Mouse (Mus musculus): ENCODE data around the gene Gpatch4.

Gpatch4 gene

DNA sequence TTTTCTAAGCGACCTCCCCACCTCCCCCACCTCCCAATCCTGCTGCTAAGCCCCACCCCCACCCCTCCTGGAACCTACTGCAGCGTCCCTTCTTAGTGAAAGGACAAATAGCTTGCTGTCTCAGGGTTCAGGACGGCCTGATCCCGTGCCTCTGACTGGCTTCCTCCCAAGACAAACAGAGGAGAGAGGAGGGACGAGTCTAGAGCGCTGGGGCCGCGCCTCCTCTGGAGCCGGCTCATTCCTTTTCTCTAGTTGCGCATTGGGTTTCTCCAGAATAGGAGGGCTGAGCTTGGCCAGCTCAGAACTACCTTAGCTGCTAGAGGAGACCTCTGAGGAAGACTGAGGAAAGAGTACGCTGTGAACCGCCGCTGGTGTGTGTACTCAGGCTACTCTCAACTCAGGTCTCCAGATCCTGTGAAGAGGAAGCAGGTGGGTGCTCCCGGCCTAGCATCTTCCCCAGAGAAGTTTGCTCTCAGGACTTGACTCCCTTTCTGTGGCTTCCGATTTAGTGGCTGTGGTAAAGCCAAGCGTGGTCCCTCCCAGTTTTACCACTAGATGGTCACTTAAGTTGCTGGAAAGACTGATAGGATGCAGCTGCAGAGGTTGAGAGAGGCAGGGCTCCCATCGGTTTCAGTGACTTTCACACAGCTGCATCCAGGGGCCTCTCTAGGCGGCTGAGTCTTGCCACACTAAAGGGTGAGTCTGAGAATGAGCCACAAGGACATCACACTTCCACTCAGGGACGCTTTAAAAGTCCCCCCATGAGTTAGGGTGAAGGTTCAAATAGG, 12.1 kb upstream of the Gpatch4 start:
- DNase-seq (ENCODE audit: low read depth), result no peak

DNA sequence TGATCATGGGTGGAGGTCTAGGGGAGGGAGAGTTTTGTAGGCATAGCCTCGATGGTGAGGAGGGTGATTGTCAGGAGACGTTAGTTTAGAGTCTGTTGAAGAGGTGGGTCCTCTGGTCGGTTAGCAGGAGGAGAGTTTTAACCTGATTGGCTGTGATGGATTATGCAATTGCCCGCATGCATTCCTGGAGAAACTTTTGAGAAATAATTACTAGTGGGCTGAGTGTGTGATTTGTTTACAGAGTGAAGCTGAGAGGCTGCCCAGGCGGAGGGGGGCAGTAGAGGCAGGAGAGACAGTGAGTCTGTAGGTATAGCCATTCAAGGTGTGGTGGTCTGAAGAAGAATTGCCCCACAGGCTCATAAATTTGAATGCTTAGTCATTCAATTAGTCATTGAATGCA, 9.4 kb upstream of the Gpatch4 start:
- no peak for DNase-seq (ENCODE audit: low read depth)

DNA sequence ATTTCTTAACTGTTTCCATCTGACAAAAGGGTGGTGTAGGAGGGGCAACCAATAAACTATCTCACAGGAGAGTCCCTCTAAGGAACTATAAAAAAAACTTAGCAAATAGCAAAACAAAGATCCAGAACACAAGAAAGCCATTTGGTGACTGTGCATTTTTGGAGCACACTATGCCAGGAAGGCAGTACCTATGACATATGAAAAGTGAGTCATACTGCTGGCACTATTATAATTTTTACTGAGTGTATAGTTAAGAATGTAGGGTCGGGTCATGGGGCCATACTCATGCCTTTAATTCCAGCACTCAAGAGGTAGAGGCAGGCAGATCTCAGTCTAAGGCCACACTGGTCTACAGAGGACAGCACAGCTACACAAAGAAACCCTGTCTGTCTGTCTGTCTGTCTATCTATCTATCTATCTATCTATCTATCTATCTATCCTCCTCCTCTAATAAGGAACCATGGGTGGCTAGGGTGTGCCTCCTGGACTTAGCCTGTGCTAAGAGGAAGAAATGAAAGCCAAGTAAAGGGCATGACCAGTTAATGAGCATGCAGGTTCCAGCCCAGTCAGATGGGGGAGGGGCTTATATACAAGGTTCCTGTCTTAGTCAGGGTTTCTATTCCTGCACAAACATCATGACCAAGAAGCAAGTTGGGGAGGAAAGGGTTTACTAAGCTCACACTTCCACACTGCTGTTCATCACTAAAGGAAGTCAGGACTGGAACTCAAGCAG, 7.2 kb upstream of the Gpatch4 start:
- no peak for DNase-seq (ENCODE audit: low read depth)

DNA sequence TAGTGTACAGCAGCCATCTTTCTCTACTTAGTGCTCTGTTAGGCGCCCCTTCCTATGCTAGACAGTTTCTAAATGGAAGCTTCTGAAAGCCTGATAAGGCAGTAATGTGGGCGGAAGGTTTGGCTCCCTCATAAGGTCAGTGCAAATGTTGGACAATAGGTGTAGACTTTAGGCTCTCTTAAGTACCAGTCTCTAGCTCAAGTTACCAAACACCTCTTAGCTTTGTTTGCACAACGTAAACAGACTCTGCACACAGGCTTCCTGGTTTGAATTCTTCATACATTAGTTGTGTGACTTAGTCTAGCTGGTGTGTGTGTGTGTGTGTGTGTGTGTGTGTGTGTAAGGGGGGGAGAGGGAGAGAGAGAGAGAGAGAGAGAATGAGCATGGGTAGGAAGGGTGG, 6.6 kb downstream of the Gpatch4 start:
- no peak for DNase-seq (ENCODE audit: low read depth)

DNA sequence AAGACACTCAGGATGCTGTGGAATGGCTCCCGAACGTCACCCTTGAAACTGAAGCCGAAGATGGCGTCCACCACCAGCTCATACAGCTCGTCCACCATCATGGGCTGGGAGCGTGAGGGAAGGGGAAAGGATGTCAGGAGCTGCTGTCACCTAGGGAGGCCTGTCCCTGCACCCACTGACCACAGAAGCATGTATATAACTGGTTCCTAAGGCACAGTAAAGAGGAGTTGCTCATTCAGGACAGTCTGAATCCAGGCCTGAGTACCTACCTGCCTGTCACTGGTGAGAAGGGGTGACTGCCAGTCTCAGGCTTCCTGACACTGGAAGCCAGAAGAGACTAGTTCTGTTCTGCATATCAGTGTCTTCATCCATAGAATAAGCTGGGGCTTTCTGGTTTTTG, 14.1 kb downstream of the Gpatch4 start:
- no peak for DNase-seq (ENCODE audit: low read depth)

DNA sequence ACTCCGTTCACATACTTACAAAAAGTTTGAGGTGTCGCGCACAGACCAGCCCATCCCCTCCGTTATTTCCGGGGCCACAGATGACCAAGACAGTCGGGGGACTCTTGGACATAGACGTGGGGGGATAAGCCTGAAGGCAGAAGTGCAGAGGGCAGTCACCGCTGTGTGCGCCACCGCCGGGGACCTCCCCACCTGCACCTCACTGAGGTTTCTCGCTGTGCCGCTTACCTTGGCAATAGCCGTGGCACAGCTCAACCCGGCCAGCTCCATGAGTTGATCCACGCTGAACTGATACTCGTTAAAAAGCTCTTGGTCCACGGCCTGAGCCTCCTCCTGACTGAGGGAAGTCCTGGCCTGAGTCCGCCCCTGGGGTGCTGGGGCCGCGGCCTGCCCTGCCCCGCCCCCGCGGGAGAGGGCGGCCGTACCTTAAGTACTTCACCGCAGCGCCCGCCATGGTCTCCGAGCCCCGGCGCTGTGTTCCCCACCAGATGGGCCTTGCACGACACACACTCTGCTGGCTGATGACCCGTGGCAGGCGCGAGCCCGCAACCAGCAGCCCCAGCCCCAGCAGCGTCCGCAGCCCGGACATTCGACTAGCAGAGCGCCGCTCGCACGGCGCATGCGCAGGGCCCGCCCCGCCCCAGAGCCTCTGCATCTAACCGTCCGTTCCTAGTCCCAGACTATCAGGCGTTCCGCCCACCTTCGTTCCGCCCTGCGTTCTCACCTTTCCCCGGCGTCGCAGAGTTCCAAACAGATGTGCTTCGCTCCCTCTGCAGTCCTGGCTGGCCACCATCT, 15.2 kb downstream of the Gpatch4 start, which contains the start of gene Naxe:
Naxe (minus strand) TSS at position 594 of the 795 bp plus-strand sequence.
- DNase-seq (ENCODE audit: low read depth), result peak; percentile 93

DNA sequence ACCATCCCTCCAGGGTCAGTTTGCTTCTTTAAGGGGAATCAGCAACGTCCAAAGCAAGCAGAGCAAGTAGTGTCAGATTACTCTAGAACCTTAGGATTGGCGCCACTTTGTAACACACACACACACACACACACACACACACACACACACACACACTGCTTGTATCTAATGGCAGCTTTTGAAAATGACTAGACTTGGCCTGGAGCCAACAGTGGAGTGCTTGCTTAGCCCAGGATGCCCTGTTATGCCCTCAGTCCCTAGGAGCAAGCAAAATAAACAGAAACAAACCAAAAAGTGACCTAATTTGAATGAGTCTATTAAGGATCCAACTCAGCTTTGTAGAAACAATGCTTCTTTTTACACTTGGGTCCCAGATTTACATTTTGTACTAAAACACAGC, 25.5 kb downstream of the Gpatch4 start:
- DNase-seq (ENCODE audit: low read depth), result no peak

GRCm38 (mm10) chr3:88071783-88072182, 28.9 kb downstream of the Gpatch4 start:
- DNase-seq (ENCODE audit: low read depth), result peak; percentile 89

DNA sequence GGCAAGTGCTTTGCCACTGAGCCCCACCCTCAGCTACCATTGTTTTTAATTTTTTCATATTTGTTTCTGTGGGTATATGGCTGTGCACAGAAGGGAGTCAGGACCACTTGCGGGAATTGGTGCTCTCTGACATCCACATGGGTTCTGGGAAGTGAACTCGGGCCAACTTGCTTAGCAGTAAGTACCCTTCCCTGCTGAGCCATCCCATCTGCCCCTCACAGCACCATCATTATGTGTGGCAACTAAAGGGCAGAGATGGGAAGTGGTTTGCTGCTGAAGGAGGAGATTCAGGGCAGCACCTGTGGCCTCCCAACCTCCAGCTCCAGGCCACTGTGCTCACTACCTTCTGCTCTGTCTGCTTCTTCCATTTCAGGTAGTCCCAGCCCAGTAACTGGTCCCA, 30.7 kb downstream of the Gpatch4 start:
- DNase-seq (ENCODE audit: low read depth), result no peak

GRCm38 (mm10) chr3:88074351-88074750, 31.4 kb downstream of the Gpatch4 start:
- no peak for DNase-seq (ENCODE audit: low read depth)

DNA sequence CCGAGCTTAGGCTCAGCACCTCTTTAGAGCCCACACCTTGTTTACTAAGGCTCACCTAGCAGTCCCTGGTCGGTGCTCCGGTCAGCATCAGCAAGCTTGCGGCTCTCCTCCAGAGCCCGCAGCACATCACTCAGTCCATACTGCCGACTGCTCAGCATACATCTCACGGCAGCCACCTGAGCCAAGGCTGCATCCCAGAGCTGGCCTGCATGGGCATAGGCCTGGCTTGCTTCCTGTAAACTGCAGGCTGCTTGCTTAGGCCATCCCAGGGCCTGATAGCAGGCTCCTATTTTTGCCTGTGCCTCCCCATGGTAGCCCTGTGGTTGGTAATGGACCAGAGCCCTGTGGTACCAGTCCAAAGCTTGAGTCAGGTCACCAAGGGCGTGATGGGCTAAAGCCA, 31.9 kb downstream of the Gpatch4 start:
- DNase-seq (ENCODE audit: low read depth), result no peak

DNA sequence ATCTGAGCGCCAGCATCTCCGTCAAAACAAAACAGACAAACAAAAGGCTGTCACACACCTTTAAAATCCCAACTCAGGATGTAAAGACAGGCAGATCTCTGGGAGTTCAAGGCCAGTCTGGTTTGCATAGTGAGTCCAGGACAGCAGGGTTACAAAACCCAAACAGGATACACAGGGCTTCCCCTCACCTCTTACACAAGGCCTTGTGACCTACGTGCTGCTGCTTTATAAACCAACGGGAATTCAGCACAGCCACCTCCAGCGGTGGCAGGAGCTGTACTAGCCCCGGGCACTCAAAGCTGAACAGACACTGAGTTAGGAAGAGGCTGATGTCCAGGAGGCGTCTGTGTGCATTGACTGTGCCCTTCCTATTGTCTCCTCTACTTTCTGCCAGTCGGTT, 34.5 kb downstream of the Gpatch4 start:
- no peak for DNase-seq (ENCODE audit: low read depth)

DNA sequence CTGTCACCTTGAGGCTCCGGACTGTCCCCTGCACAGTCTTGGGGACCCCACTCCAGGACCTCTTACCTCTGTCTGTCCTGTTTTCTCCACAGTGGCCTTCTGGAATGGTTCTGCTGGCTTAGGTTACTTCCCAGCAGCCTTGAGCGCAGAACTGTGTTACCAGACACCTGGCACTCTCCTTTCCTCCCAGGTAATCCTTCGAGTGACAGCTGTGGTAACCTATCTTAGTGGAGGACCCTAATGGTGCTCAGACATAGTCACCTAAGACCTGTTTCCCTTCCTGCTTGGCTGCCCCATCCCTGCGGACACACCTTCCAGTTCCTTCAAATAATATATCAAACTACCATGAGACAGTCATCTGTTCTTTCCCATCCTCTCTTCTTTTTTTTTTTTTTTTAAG, 35.3 kb downstream of the Gpatch4 start, which contains the start of gene Ttc24:
Ttc24 (minus strand) TSS at position 101 of the 400 bp plus-strand sequence.
- DNase-seq (ENCODE audit: low read depth), result no peak

DNA sequence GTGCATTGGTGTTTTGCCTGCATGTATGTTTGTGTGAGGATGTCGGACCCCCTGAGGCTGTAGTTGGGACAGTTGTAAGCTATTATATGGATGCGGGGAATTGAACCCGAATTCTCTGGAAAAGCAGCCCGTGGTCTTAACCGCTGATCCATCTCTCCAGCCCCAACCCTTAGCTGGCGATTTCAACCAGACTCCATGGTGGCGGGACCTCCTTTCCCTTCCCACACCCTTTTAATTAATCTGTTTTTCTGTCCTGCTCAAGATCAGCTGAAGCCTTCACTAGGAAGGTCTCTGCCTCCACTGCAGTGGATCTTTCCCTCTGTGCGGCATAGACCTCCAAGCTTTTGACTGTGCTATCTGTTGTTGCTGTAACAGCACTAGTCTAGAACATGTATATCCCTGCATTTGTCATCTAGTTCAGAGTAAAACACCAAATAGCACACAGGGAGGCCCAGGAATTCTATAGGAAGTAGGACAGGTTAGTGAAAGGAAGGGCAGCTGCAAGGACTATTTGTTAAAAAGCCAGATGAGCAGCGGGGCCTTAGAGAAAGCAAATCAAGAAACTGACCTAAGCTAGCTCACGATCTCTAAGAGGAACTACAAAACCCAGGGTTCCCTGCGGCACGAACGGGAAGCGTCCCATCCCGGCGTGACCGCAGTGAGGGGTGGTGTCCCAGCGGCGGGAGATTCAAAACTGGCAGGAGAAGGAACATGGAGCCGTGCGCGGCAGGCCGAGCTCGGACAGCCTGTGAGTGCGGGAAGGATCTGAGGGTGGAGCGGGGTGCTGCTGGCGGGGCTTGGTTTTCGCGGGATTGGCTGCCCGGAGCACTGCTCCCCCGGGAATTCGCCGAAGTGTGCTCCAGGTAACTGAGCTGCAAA, 38.7 kb downstream of the Gpatch4 start, which contains the start of gene Iqgap3:
Iqgap3 (plus strand) TSS at position 627 of the 879 bp plus-strand sequence.
- peak; percentile 87 for DNase-seq (ENCODE audit: low read depth)

DNA sequence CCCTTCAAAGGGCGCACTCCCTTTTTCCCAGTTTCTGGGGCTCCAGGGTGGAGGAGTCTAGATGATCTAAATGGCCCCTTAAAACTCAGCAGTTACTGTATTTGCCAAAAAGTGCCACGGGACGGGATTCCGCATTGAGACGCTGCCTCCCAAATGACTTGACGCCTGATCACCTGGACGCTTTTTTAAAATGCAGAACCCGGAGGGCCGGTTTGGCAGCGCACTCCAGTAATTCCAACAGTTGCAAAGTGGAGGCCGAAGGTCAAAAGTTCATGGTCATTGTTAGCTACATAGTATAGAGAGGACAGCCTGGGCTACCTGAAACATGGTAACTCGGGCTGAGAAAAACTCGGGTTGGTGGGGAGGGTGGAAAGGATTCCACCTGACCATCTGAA, 39.3 kb downstream of the Gpatch4 start:
- no peak for DNase-seq (ENCODE audit: low read depth)

DNA sequence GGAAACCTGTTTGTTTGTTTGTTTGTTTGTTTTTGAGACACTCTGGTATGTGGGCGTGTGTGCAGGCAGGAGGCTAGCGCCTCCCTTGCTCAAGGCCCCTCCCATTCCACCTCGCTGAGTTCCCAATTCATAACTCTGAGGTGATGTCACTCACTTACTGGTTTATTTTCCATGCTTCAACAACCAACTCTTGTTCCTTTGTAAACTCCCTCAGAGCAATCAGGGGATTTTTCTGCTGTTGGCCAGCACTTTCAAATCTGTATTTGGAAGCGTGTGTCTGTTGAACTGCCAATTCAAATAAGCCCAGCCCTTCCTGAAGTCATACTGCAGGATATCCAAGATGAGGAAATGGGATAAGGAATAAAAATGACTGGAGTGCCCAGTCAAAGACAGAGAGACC, 39.8 kb downstream of the Gpatch4 start:
- peak; percentile 66 for DNase-seq (ENCODE audit: low read depth)

GRCm38 (mm10) chr3:88084001-88084400, 41.1 kb downstream of the Gpatch4 start:
- no peak for DNase-seq (ENCODE audit: low read depth)

GRCm38 (mm10) chr3:88085459-88085858, 42.6 kb downstream of the Gpatch4 start:
- DNase-seq (ENCODE audit: low read depth), result no peak

GRCm38 (mm10) chr3:88087688-88088087, 44.8 kb downstream of the Gpatch4 start:
- peak; percentile 63 for DNase-seq (ENCODE audit: low read depth)

GRCm38 (mm10) chr3:88090106-88090505, 47.2 kb downstream of the Gpatch4 start:
- DNase-seq (ENCODE audit: low read depth), result no peak

DNA sequence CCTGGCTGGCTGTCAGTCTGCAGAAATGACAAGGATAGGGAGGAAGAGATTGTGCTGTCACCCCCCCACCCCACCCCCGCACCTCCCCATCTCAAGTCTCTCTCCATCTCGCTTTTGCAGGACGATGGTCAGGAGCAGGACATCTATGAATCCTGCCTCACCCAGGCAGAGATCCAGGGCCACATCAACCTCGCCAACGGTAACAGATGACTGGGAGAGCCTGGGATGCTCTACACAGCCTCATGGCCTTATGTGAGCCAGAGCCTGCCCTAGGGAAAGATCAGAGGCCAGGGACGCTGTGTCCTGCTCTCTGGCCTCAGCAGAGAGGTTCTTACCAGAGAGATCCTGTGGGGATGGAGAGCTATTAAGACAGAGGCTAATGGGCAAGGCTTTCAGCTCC, 47.7 kb downstream of the Gpatch4 start:
- DNase-seq (ENCODE audit: low read depth), result no peak

Data from induced T-regulatory cell, adult 2 months (primary cell).